Mouse (Mus musculus) kidney, postnatal 14 days (tissue): Measurements from ENCODE around the gene Il3.
"Not testable (repeated sequence)": the region's sequence is repeated elsewhere in the genome, so short reads cannot be mapped to it uniquely, and the experiment has no call there.

Experiments used
- DNase-seq: peaks from one replicate; pipeline ENCODE4 v3.0.0; 2022; ENCODE audit warnings: mixed read lengths

The Il3 gene

DNA sequence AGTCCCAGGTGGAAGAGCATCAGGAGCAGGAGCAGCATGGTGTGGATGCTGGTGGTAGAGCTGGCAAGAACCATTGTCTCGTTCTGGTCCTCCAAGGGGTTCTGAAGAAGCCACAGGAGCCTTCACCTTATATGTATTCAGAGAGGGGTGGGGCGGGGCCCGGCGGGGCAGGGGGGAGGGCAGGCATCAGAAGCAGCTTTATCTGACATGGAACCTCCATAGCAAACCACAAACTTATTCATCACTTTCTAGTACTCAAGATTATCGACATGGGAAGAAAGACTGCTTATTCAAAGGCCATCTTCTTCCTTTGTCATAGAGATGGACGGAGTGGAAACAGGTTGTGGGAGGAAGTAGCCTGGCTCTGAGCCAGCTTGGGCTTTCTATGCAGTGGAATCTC lies at the start of gene Il3:
TSS of gene Il3 (minus strand) at position 101 of the 400 bp plus-strand sequence.
- no peak for DNase-seq

DNA sequence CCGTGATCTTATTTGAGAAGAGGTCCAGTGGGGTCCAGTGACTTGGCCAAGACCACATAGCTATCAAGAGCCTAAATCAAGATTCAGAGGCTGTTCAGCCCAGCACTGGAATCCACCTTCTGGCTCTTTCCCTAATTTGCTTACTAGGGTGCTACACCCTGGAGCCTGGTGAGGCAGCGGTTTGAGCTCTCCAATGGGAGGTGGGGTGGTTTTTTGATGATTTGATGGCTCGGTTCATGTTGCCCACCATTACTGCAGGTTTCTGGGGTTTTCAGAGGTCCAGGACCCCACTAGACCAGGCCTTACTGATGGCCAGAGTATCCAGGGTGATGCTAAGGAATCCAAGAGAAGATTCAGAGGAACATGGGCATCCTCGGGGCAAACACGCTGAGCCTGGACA lies 48.3 kb upstream of the Il3 start:
- DNase-seq = no peak

DNA sequence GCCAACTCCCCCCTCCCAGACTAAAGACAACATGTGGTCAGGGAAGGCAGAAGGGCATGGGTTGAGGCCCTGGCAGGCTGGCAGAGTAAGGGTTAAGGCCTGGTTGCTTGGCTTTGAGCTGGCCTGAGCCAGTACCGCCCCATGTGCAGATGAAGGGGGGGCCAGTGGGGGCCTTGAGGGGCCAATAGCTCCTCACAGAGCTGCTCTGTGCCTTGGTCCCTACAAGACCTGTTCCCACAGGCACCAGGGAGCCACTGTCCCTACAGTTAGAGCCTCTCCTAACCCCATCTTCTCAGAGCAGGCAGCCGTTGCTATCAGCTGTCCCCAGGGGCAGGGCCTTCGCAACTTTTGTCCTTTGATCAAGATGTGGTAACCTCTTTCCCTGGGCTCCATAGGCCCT lies 47.7 kb upstream of the Il3 start:
- DNase-seq = no peak

DNA sequence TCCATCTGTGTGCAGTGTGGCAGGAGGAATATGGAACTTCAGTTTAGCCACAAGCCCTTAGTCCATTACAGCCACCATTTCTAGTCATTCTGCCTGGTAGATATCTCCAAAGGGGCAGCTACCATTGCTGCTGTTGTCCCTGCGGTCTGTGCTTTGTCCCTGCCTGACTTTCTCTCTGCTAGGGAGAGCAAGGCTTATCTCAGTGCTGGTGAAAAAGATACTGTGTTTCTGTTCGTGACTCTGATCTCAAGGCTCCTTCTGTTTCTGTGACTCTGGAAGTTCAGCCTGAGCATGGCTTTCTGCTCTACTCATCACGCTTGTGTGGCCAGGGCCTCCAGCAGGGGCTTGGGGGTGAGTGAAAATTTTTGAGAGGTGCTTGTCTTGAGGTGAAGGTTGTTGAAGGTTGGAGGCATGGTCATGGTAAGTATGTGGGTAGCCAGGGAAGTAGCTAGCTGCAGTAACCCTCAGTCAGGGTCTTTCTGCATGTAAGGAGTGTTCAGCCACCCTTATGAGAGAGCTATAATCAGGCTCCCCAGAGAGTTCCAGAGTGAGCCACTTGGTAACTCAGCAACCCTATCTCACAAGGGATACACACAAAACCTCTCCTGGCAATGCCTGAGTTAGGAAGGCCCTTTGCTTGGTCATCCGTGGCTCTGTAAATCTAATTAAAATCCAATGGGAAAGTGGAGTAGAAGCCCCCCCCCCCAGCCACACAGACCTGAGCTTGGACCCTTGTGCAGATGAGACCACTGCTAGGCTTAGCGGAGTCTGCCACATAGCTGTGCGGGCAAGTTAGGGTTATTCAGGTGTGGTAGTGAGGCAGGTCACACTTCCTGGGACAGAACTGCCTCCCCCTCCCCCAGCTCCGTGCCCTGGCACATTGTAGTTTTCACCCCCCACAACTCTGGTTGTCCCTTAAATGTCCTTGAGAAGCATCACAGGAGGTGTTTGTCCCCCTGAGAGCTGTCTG lies 46.6 kb upstream of the Il3 start:
- DNase-seq = no peak

DNA sequence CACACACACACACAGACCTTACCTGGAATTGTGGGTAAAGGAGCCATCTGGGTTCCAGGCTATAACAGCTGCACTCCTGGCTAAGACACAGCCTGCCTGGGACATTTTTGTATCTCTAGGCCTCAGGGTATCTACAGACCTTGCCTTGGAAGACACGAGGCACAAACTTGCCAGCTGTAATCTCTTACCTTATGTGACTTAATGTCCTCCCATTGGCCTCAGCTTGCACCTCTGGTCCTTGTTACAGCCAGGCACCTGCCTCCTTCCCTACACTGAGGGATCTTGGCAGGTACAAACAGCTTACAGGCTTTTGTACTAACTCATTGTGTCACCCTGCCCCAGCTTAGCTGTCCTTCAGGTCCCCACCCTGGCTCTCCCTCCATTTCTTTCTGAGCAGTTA lies 45.5 kb upstream of the Il3 start:
- no peak for DNase-seq

DNA sequence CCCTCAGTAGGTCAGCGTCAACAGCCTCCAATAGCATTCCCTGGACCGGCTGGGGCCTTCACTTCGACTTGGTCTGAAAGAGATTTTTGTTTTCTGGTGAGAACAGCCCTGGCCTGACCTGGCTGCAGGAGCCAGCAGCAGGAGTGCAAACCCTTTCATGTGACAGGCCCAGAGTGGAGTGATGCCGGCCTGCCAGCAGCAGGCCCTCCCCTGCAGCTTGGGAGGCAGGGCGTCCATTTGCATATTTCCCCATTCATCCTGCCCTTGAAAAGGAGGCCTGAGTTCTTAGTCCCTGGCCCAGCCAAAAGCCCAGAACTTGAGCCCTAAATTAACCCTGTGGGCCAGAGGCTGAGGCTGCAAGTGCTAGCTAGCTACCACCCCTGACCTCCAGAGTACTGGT lies 44.9 kb upstream of the Il3 start:
- peak; percentile 16 for DNase-seq

DNA sequence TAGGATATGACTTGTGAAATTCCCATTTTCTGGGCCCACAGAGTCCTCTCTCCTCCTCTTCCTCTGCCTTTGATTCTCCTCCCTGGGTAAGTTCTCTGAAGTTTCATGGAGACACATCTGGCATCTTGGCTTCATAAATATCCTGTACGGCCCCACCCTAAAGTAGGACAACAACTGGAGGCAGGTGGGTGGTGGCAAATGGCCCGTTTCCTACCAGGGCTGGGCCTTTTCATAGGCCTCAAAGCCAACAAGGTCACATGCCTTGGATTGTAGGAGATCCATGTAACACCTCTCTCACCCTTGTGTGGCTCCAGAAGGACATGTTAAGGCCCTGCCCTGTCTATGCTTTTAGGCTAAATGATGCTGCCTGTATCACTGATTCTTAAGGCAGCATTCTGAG lies 43.5 kb upstream of the Il3 start:
- DNase-seq = no peak

DNA sequence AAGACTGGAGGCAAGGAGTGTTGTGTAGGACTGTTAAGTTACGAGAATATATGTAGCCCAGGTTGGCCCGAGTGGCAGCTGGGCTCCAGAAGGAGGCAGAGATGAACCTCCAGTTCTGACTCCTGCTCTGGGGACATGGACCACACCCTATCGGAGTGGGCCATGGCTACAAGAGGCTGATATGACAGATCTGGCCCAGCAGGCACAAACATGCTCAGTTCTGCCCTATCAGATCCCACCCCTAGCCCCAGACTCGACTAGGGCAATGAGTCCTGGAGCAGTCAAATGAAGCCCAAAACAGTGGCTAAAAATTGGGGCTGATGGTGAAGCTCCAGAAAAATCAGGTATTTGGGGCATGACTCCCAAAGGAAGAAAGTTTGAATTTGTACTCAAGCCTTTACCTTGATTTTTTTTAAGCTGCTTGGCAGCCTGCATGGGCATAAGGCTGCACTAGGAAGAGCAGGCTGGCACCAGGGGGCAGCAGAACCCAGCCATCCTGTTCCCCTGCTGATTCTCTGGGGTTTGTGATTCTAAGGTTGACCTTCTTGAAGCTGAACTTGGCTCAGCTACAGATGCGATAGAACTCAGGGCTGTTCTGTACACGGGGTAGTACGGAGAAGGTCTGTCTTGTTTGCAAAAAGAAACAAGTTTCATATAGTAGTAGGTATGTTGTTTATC lies 40.2 kb upstream of the Il3 start:
- DNase-seq = peak; percentile 59

DNA sequence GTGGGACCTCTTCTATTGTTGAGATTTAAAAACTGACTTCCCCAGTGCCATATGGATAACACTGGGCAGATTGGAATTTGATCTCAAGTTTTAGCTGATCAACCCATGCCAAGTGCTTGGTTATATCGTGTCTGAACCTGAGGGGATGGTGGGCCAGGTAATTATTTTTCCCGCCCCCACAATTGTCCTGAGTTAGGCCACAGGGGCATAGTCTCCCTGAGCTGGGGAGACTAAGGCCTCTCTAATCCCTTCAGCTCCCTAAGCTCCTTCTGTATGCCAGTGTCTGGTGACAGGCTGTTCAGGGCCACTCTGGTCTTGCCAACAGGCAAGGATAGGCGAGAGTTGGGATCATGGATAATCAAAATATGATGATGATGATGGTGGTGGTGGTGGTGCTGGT lies 38.3 kb upstream of the Il3 start:
- no peak for DNase-seq

DNA sequence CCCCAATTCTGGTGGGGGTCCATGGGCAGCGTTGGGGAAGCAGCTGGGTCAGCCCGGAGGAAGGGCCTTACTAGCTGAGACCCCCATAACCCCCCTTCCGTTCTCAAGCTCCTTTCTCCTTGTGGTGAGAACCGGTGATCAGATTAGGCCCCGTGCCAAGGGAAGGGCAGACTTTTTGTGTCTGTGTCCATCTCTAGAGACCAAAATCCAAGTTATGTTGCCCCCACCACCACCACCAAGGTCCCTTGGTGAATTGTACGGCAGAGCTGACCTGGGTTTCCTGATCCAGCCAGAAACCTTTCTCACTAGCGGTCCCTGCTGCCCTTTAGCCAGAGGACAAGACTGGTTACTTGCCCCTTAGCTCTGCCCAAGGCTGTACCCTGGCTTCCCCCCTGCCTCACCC lies 37.4 kb upstream of the Il3 start:
- DNase-seq = no peak

DNA sequence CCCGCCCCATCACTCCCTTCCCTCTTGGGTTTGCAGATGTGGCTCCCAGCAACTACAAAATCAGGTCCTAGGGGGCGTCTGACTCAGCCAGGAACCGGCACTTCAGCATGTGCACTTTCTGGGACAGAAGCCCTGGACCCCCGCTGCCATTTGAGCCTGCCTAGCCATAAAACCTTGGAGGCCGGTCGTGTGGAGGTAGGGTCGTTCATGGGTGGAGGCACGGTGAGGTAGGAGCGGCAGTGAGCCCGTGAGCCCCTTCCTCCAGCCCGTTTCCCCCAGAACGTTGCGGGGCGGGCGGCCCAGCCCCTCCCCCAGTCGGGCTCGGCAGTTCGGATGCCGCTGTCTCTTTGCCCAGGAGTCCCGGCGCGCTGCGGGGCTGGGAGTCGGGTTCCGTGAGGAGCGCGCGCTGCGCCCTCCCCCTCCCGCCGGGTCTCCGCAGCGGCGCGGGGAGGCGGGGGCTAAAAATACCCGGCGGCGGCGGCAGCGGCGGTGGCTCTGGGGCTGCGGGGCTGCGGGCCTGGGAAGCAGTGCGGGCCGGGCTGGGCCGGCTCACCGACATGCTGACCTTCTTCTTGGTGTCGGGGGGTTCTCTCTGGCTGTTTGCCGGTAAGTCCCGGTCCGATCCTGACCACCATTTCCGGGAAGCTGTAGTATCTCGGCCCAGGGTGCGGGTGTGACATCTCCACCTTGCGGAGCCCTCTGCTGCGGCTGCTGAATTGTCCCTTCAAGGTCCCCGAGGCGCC lies 36.8 kb upstream of the Il3 start, which contains the start of gene Acsl6:
TSS of gene Acsl6 (plus strand) at position 71 of the 743 bp plus-strand sequence.
- DNase-seq = no peak

DNA sequence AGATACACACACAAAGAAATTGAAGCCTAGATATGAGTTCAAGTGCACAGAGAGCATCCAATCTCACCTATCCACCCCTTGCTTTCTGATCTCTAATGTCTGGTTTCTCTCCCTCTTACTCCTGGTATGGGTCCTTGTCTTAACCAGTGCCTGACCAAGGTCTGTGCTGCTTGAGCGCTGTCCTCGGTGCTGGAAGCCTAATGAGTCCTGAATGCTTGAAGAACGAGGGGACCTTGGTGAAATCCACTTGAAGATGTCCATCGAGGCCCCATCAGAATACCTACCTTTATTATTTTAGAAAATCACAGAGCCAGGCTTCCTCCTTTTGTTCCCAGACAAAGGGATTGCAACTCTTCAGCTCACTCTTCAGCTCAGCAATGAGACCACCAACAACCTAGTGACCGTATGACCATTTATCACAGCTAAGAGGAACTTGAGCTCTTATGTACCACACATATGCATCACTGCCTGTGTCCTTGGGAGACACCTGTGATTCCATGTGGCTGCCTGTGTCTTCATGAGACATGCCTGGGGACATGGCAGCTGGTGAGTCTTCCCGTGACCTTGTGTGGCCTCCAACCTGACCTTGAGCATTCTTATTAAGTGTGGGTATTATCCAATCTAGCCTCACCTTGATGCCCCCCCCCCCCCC lies 36.1 kb upstream of the Il3 start:
- peak; percentile 39 for DNase-seq

DNA sequence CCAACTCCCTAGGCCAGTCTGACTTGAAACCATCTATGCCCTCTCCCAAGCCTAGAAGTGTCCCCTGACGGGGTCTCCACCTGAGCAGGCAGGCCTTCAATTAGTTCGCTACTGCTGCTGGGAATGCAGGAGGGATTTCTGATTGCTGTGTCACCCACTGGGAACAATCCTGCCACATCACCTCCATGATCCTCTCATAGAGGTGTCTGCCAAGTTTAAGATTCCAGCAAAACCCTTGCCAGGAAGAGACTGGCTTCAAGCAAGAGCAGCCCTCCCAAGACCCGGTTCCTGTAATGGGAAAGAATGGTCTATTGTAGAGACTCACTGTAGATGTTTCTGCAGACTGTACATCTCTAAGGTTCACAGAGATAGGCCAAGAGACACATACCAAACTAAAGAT lies 35.5 kb upstream of the Il3 start:
- DNase-seq = no peak

DNA sequence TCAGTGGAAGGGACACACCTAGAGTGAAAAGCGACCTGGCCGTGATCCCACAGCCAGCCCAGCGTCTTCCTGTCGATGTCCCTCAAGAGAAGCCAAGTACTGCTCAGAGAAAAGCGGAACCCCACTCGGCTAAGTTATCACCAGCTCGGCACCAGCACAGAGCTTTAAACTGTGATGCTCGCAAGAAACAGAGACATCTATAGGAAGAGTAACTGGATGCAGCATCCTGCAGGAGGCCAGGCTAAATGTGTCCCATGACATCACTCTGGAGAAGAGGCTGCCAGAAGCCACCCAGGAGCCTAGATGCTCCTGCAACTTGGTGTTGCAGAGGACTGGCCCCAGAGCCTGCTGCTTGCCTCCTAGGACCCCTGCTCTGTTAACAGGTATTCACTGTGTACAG lies 34.9 kb upstream of the Il3 start:
- no peak for DNase-seq

DNA sequence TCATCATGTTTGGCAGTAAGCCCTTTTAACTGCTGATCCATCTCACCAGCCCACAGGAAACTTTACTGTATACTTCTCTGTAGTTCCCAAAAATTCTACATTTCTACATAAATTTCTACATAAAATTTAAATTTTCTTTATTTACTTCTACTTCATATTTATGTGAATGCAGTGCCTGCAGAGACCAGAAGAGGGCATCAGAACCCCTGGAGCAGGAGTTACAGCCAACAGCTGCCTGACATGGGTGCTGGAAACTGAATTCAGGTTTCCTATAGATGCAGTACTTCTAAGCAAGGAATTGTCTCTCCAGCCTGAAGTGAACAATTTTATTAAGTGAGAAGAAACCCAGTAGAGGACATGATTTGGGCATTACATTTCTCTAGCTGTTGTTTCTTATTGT lies 31.7 kb upstream of the Il3 start:
- no peak for DNase-seq

DNA sequence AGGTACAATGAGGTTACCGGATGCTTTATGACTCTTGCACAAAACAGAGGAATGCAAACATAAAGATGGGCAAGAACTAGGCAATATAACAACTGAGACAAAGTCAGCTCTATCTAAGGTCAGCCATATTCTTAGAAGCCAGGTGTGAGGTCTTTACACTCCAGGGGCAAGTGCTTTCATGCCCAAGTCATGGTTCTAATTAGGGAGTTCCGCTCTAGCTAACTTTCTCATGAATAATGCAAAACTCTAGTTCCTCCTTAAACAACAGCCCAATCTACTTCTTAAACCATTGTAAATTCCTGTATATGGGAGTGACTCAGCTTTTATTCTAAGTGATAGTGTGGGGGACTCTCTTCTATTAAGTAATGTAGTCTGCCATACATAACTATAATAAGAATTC lies 30.4 kb upstream of the Il3 start:
- not testable (repeated sequence) for DNase-seq

DNA sequence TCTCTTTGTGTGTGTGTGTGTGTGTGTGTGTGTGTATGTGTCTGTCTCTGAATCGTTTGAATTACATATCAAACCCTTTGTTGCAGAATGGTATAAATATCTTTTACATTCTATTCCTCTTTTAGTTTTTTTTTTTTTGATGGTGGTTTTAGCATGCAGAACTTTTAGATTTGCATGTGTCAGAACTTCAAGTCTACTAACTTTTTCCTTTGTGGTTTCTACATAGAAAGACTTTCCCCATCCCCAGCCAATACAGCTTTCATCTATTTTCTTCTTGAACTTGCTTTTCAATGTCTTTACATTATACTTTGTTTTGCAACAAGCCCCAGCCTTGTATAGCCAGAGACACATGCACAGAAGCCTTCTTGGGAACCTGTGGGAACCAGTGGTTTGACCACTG lies 29.7 kb upstream of the Il3 start:
- no peak for DNase-seq

DNA sequence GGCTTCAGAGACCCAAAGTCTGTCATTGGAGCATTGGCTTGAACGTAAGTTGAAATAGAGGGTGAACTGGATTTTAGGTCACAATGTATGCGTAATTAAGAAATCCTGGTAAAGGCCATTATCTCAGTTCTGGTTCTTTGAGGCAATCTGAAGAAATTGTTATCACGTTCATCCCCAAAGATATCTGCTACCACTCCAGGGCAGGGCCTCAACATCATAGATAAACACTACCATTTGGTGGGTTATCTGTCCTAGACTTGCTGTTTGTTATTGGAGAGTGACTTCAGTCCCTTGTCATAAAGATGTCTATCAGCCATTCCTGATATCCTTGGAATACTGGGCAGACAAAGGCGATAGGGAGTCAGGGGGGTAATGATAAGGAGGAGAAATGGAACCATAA lies 28.9 kb upstream of the Il3 start:
- DNase-seq = no peak

DNA sequence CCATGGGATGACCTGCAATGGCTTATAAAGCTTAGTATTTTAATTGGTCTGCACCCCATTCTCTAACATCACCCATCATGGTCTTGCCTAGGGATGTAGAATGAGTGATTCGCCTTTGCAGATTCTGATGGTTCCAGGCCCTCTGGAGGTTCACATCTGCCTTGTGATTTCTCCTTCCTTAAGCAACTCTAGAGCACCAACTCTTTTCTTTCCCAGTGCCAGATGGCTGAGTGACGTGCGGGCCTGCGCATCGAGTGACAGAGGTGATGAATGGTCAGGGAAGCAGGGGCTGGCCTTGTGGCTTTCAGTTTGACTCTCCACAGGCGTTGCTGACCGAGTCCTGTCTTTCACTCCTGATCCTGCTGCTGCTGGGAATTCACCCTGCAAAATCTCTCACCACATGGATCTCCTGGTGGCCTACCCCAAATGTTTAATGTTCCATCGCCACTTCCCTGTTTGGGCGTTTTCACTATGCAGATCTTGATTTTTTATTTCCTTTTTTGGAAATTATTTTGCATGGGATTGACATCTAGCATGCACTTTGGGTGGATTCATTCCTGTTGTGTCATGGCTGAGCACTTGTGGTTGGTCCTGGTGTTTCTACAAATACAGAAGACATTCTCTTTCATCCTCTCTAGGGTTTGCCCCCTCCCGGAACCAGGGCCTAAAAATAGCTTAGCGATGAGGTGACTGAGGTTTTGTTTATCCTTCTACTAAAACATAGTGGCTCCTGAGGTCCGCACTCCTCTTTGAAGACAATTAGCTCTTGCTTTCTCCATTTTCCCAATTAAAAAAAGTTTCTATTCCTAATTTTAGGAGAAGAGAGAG lies 27.1 kb upstream of the Il3 start:
- DNase-seq = no peak

DNA sequence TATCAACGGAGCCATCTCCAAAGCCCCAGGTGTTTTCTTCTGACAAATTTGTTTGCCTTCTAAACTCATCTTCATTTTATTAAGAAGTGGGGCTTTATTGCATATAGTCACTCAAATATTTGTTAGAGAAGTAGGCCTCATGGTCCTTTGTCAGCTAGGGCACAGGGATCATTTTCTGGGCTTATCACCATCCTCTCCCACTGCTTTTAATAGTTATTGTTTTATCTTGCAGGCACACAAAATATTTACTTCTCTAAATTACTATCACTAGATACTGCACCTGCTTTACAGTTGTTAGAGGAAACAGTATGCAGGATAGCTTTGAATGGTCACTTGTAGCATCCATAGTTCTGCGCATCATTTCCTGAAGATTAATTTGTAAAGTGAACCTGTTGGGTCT lies 25.1 kb upstream of the Il3 start:
- no peak for DNase-seq

DNA sequence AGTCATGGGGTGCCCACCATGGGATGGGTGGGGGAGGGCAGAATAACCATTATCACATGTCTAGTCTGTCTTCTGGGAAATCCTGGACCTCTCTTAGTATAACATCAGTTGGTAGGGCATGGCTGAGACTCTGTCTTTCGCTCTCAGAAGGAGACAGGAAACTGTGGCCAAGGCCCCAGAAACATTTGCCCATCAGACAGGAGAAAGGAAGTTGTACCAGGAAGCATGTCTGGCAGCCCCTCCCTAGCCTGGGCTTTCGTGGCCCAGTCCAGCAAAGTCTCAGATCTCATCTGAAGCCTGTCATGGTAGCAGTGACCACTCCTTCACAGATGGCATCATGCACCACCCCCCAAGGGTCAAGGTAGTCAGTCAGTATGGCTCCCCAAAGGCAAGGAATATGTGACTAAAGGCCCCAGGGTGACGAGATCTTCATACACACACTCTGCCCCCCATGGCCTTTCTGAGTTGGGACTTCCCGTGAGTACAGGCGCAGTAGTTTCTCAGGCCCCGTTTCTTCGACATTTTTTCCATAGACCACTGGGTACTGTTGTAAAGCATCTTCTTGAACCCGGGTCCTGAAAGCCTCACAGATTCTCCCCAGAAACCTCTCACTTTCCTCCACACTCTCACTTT lies 20.9 kb upstream of the Il3 start:
- no peak for DNase-seq
